Mouse (Mus musculus) adrenal gland, adult 8-10 months (tissue): ENCODE measurements around the gene Ywhab. TPM values are rescaled to one million over a fixed set of nuclear protein-coding genes. Genes with fewer than 3 reads are reported as not detected.
A peak's percentile ranks its signal among the peaks of the same experiment; 100 is the strongest.

Source experiments
- DNase-seq: peaks from one replicate; pipeline ENCODE4 v3.0.0; 2022
- total RNA-seq, 4 experiments: library from RNA; stranded (reverse); gene quantifications; 2 replicates each; pipeline ENCODE4 v1.2.4; 2022

Ywhab gene
- total RNA-seq, 4 experiments from 2014 or later = 219 to 306 (median 257) TPM

DNA sequence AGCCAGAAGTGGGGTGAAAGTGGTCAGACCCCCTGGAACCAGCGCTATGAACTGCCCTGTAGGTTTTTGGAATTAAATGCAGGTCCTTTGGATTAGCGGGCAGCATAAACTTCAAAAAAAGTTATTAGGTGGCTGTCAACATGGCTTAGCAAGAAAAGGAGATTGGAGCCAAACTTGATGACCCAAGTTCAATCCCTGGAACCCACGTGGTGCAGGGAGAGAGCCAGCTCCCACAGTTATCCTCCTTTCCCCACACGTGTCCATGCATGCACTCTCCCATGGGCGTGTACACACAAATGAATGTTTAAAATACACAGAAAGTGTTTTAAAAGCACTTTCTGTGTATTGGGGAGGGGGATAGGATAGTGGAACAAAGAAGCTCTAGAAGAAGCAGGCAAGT is 15.7 kb downstream of the Ywhab start:
- DNase-seq = no peak

DNA sequence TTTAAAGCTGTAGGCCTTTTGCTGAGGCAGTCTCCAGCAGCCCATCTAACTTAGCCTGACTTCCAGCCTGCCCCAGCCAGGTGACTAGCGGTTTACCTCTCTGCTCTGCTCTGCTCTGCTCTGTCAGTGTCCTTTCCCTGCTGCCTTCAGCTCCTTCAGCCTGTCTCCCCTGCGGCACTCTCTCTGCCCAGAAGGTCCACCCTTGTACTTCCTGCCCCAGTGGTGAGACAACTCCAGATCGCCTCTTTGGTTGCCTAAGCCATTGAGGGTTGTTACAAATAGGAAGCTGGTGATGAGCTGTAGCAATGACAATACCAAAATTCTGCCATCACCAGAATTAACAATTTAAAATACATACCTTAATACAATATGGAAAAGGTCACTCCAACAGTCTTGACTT is 16.2 kb downstream of the Ywhab start:
- no peak for DNase-seq

DNA sequence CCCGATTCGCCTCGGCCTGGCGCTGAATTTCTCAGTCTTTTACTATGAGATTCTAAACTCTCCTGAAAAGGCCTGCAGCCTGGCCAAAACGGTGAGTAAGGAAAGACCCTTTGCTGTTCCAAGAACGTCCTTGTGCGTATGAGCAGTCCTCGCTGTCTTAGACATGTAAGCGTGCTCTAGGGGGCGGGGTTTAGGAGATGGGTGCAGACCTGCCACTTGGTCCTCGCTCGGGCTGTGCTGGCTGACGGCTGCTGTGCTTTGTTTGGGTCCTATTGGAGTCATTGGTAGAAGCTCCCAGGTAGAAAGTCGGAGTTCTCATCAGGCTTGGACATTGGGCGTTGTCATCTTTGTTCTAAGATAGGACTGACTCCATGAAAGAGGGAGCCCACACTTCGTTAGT is 20.5 kb downstream of the Ywhab start:
- DNase-seq = no peak

DNA sequence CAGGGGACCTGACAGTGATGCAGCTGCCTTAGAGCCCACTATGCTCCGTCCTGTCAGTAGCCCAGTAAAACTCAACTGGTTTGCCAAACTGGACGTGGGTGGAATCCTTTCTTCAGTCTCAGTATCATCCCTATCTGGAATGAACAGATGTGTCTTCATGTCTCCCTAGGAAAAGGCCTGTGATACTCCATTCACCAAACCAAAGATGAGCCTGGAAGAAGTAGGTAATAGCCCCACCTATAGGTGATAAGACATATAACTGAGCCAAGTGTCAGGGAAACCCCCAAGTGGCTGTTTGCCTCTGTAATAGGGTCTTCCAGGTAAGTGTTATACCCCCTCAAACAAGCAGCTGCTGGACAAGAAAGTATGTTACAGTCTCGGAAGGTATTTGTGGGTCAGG is 24.1 kb downstream of the Ywhab start:
- no peak for DNase-seq

DNA sequence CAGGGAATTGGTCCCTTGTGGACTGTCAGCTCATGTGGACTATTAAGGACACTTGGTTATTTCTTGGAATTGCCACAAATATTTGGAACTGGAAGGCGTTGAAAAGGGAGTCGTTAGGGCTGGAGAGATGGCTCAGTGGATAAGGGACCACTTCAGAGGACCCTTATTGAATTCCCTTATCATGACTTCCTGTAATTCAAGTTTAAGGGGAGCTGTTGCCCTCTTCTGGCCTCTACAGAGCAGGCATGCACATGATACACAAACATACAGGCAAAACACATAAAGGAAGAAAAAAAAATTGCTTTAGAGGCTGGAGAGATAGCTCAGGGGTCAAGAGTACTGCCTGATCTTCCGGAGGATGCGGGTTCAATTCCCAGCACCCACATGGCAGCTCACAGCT is 25.2 kb downstream of the Ywhab start:
- no peak for DNase-seq

DNA sequence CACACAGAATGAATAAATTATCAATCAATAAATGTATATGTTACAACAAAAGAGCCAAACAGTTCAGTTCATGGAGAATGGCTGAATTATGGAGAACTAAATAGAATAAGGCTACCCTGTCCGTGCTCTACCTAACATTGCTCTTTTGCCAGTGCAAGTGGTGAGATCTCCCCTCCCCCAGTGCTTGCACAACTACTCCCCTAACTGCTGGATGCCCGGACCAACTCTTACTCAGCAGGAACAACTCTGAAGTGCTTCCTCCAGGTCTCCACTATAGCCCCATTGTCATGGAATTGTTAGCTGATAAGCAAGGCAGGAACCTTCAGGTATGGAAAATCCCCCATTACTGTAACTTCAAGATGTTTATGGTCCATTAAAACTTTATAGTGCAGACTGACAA is 27.3 kb downstream of the Ywhab start:
- DNase-seq = no peak

DNA sequence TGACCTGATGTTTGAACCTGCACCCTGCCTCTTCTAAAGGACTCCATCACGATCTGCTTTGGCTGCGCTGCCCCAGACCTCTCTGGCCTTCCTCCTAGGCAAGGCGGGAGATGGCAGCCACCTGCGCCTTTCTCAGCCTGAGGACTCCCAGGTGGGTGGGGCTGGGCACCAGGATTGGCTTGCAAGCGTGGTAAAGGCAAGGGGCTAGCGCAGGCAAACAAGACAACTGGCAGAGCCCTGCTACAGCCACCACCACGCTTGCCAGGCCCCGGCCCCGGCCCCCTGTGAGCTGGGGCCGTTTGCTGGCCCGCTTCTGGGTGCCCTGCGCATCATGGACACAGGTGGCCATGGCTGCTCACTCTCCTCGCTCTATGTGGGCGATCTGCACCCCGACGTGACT is 30.4 kb downstream of the Ywhab start, which contains the start of gene Pabpc1l:
Gene Pabpc1l (plus strand): TSS at position 301 of the 400 bp plus-strand sequence.
- no peak for DNase-seq

DNA sequence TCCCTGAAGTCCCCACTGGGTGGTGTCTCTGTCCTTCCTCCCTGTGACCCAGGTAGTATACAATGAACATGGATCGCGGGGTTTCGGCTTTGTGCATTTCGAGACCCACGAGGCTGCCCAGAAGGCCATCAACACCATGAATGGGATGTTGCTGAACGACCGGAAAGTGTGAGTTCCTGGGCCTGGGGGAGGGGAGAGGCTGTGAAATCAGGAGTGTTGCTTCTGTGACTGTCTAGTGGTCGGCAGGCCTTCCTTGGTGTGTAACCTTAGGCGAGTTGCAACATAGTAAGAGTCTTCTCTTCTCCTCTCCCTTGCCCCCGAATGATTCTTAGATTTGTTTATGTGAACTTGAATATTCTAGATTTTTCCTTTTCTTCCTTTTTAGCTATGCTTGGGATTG is 36.4 kb downstream of the Ywhab start:
- DNase-seq = no peak

DNA sequence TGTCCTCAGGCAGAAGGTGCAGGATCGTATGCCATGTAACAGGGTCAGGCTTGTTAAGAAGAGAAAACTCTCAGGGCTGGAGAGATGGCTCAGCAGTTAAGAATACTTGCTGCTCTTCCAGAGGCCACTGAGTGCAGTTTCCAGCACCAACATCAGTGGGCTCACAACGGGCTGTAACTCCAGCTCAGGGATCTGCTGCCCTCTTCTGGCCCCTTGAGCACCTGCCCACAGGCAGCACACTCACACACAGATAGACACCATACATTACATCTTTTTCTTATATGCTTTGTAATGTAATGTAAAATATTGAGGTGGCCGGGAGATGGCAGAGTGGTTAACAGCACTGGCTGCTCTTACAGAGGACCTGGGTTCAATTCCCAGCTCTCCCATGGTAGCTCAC is 38.2 kb downstream of the Ywhab start:
- DNase-seq = no peak

DNA sequence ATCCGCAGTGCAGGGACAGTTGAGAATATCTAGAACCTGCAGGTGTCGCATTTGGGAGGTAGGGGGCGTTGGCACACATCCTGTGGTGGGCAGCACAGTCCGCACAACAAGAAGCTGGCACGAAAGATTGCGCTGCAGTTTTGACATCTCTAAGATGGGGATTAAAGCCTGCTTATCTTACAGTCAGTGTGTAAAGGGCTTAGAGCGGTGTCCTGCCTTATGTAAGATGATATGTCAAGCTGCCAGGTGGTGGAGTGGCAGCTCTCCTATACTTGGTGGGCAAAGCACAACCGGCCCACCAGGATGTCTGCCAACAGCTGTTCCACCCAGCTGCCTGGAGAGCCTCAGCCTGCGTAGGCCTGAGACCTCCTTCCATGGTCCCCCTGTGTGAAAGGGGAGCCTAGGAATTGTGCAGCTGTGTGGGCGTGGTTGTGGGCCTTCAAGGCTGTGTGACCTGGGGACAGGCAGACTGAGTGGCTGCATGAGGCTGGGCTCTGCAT is 41.8 kb downstream of the Ywhab start:
- DNase-seq = no peak

DNA sequence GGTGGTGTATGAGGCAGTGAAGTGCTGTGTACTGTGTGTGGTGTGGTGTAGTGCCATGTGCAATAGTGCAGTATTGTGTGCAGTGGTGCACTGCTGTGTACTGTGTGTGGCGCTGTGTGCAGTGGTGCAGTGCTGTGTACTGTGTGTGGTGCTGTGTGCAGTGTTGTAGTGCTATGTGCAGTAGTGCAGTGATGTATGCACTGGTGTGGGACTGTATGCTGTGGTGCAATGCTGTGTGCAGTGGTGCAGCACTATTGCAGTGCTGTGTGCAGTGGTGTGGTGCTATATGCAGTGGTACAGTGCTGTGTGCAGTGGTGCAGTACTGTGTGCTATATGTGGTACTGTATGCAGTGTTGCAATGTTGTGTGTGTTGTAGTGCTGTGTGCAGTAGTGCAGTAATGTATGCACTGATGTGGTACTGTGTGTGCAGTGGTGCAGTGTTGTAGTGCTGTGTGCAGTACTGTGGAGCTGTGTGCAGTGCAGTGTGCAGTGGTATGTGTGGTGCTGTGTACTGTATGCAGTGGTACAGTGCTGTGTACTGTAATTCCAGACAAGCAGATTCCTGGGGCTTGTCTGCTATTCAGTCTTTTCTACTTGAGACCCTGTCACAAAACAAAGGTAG is 43.8 kb downstream of the Ywhab start:
- DNase-seq = no peak

DNA sequence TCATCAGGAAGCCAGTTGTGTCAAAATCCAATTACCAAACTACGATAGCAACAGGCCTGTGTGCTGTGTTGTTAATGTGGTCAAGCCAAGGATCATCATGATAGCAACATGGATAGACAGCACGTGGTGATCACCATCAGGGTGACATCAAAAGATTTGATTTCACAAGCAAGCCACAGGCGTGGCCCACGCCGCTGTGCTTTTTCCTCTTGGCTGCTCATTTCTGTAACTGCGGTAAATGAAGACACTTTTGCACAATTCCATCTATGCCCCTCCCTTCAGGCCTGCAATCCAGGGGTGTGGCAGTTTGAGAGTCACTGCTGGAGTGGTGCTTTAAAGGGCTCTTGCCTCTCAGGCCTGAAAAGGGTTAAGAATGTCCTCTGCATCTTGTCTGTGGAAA is 46.2 kb downstream of the Ywhab start:
- DNase-seq = no peak

DNA sequence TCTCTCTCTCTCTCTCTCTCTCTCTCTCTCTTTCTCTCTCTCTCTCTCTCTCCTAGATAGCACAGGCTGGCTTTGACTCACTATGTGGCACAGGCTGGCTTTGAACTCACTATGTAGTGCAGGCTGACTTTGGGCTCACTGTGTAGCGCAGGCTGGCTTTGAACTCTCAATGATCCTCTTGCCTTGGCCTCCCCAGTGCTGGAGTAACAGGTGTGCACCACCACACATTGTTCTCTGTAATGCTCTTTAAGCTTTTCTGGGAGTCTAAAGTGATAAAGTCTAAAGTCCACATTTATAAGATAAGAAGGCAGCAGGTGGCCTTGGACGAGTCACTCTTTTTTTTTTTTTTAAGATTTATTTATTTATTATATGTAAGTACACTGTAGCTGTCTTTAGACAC is 46.8 kb downstream of the Ywhab start:
- DNase-seq = no peak

DNA sequence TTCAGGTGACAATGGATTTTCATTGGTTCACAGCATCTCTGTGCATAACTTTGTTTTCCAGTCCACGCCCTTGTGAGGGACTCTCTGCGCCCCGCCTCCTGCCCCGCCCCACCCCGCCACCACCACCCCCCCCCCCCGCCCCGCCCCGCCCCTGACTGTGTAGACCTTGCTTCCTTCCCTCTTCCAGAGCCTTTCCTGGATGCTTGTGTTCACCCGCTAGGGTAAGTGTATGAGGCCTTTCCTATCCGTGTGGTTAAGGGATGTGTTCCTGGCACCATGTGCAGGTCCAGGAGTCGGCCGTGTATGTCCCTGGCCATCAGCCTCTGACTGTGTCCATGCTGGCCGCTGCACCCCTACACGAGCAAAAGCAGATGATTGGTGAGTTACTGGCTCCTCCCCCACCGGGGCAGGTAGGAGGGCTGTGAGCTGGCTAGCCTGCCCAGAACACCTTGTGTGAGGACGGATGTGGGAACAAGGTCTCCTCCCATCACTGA is 52.5 kb downstream of the Ywhab start:
- no peak for DNase-seq

DNA sequence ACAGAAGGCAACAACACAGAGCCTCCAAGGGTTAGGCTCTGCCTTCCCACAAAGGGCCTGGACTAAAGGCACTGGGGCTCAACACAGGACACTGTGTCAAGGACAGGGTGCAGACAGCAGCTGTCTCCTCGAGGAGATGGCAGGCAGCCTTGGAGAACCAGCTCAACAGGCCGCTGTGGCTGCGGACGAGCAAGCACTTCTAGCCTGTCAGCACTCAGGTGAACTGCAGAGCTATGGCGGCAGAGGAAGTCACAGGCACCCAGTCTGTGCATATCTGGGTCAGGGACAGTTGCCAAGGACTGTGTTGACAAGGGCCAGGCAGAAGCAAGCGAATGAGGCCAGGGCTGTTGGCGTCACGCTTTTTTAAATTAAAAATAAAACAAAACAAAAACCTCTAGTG is 59.0 kb downstream of the Ywhab start:
- DNase-seq = peak; percentile 81

DNA sequence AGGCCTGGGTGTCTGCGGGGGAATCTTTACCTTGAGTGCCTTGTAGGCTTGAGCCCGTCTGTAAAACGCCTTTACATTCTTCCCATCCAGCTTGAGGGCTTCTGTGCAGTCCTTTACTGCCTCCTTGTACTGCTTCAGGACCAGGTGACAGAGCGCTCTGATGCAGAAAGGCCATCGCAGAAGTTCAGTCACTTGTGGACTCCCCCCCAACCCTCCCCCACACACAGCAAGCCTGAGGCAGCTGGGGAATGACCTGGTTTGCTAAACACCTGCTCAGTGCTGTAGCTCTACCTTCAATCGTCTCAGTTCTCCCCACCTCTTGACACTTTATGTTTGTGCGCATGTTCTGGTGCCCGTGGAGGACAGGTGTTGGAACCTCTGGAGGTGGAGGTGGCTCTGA is 59.9 kb downstream of the Ywhab start:
- no peak for DNase-seq

DNA sequence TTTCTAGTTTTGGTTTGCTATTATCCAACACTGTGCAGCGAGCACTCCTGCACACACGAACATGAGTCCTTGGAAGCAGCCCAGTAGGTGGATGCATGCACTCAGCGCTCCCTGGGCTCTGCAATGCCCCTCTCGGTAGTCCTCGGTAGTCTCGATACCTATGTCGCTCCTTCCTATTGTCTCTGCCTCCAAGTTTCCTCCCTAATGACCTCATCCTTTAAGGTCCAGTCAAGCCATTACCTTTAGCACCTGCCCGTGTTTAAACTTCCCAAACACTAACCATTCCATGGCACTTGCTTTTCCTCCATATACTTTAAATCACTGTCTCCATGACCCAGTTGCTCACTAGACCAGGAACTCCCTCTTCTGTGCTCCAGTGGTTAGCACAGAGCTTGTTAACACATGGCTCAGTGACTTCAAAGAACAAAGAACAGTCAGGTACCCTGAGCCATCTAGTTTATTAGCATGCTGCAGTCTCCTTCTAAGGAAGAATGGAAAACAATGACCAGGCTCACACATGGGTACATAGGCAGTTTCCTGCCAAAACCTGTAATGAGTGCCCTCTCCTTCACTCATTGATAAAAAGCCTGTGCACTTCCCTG is 65.0 kb downstream of the Ywhab start:
- DNase-seq = no peak

Other genes starting within 250 kb of the Ywhab start
- 1 to 10 TPM; 3.3 to 6.1 (median 5.3) TPM for gene Ada, start 244.7 kb upstream of the Ywhab start, total RNA-seq
- gene Ccn5, start 174.1 kb upstream of the Ywhab start, total RNA-seq = 1 to 10 TPM in 1 of 4 experiments, under 1 TPM in 3; 0.38 to 1.7 (median 0.50) TPM
- not detected for gene Kcnk15, start 141.3 kb upstream of the Ywhab start, total RNA-seq
- gene Rims4, start 76.3 kb upstream of the Ywhab start, total RNA-seq = 100 to 1,000 TPM in 2 of 4 experiments, 10 to 100 TPM in 2; 85.0 to 169 (median 121) TPM
- 1 to 10 TPM in 3 of 4 experiments, under 1 TPM in 1; 0.56 to 2.2 (median 1.3) TPM for gene Pabpc1l, start 30.5 kb downstream of the Ywhab start, total RNA-seq
- gene Stk4, start 75.4 kb downstream of the Ywhab start, total RNA-seq = 10 to 100 TPM; 27.4 to 38.9 (median 36.4) TPM
- gene Tomm34, start 76.2 kb downstream of the Ywhab start, total RNA-seq = 10 to 100 TPM; 44.9 to 54.8 (median 45.7) TPM
- under 1 TPM in 1 of 4 experiments, not detected in 3; 0.14 TPM for gene Kcns1, start 176.2 kb downstream of the Ywhab start, total RNA-seq
- gene Wfdc5, start 187.8 kb downstream of the Ywhab start, total RNA-seq = not detected
- 1 to 10 TPM in 1 of 4 experiments, under 1 TPM in 2, not detected in 1; 0.40 to 4.7 (median 0.67) TPM for gene Wfdc12, start 195.6 kb downstream of the Ywhab start, total RNA-seq
- not detected for gene Wfdc15a, start 205.2 kb downstream of the Ywhab start, total RNA-seq
- not detected for gene Wfdc15b, start 226.7 kb downstream of the Ywhab start, total RNA-seq
- not detected for gene Svs2, start 243.5 kb downstream of the Ywhab start, total RNA-seq